Mouse (Mus musculus): ENCODE measurements around the gene Actr1a.
A peak's percentile ranks its signal among the peaks of the same experiment; 100 is the strongest.

The Actr1a gene

GRCm38 (mm10) chr19:46399886-46400285 lies 4.3 kb upstream of the Actr1a start:
- DNase-seq (ENCODE audit: low read depth, low spot score): no peak

- no peak for DNase-seq (ENCODE audit: low read depth, low spot score)
These were observed 3.8 kb upstream of the Actr1a start for GRCm38 (mm10) chr19:46399372-46399771.

GRCm38 (mm10) chr19:46398401-46398800 lies 2.9 kb upstream of the Actr1a start:
- DNase-seq (ENCODE audit: low read depth, low spot score): no peak

GRCm38 (mm10) chr19:46397436-46398001 lies 2.0 kb upstream of the Actr1a start:
- peak; percentile 26 for DNase-seq (ENCODE audit: low read depth, low spot score)

GRCm38 (mm10) chr19:46396686-46397435 lies 1.3 kb upstream of the Actr1a start, which contains the start of gene Sufu:
TSS of gene Sufu (plus strand) at chr19:46396896.
- peak; percentile 100 for DNase-seq (ENCODE audit: low read depth, low spot score)

GRCm38 (mm10) chr19:46396109-46396508 lies 561 bp upstream of the Actr1a start:
- no peak for DNase-seq (ENCODE audit: low read depth, low spot score)

- DNase-seq (ENCODE audit: low read depth, low spot score): no peak
These were observed 838 bp downstream of the Actr1a start for GRCm38 (mm10) chr19:46394712-46395108.

- DNase-seq (ENCODE audit: low read depth, low spot score): peak; percentile 82
These were observed 3.5 kb downstream of the Actr1a start for GRCm38 (mm10) chr19:46392018-46392417.

GRCm38 (mm10) chr19:46389872-46390271 lies 5.7 kb downstream of the Actr1a start:
- DNase-seq (ENCODE audit: low read depth, low spot score): peak; percentile 69

- DNase-seq (ENCODE audit: low read depth, low spot score): no peak
These were observed 13.3 kb downstream of the Actr1a start for GRCm38 (mm10) chr19:46382275-46382674.

GRCm38 (mm10) chr19:46375891-46376290 lies 19.7 kb downstream of the Actr1a start:
- DNase-seq (ENCODE audit: low read depth, low spot score): no peak

GRCm38 (mm10) chr19:46375489-46375888 lies 20.1 kb downstream of the Actr1a start:
- no peak for DNase-seq (ENCODE audit: low read depth, low spot score)

GRCm38 (mm10) chr19:46374477-46375088 lies 21.0 kb downstream of the Actr1a start:
- peak; percentile 67 for DNase-seq (ENCODE audit: low read depth, low spot score)

GRCm38 (mm10) chr19:46369204-46369603 lies 26.3 kb downstream of the Actr1a start:
- DNase-seq (ENCODE audit: low read depth, low spot score): peak; percentile 28

- no peak for DNase-seq (ENCODE audit: low read depth, low spot score)
These were observed 27.6 kb downstream of the Actr1a start for GRCm38 (mm10) chr19:46367798-46368590.

- peak; percentile 27 for DNase-seq (ENCODE audit: low read depth, low spot score)
These were observed 32.1 kb downstream of the Actr1a start for GRCm38 (mm10) chr19:46363294-46364009.

GRCm38 (mm10) chr19:46362104-46362503 lies 33.4 kb downstream of the Actr1a start:
- no peak for DNase-seq (ENCODE audit: low read depth, low spot score)

GRCm38 (mm10) chr19:46358381-46358780 lies 37.2 kb downstream of the Actr1a start:
- DNase-seq (ENCODE audit: low read depth, low spot score): peak; percentile 76

- peak; percentile 59 for DNase-seq (ENCODE audit: low read depth, low spot score)
These were observed 37.9 kb downstream of the Actr1a start for GRCm38 (mm10) chr19:46357344-46358280.

- DNase-seq (ENCODE audit: low read depth, low spot score): peak; percentile 96
These were observed 38.8 kb downstream of the Actr1a start for GRCm38 (mm10) chr19:46356701-46357138.
